In genomic region chr3:55242422-55243055, GRCm38 (mm10) we compare ENCODE assay signal across 9 mouse cellular contexts. TPM values are rescaled to one million over a fixed set of nuclear protein-coding genes. Genes with fewer than 3 reads are reported as not detected.
DNase-seq lines count a peak whose midpoint lies in the region; ATAC-seq and TF ChIP-seq lines count a peak whose summit lies in the region.
"Had no signal": no experiment of that assay in that cellular context is flagged by ENCODE, and none has a peak within 500 bp of the region (broad histone marks: within the 10 kb centered on the region; RNA-seq: fewer than 3 reads in every experiment).

No protein-coding gene starts in this region.

- H3K36me3 ChIP-seq in E14TG2a.4 (ENCODE audit: insufficient read depth, low read length) = no peaks in the 10 kb centered on the region
- H3K36me3 ChIP-seq in forebrain, postnatal 0 days (ENCODE audit: insufficient read depth) = peaks cover 4% of the 10 kb centered on the region; the same call in 1 of the 2 replicates

- intact Hi-C loops in heart, postnatal 14 days (cut with DNase I) = no loop called here

- peak overlapping the region; percentile 62 for H3K4me2 ChIP-seq in forebrain, postnatal 0 days (ENCODE audit: low read depth)

- no peak overlapping the region for H3K27ac ChIP-seq in cerebellum, adult 2 months (ENCODE audit: insufficient read depth, low read length)
- H3K27ac ChIP-seq in forebrain, postnatal 0 days (ENCODE audit: low read depth, low read length) = peak overlapping the region; percentile 99
- H3K27ac ChIP-seq in layer of hippocampus, adult 2 months = peak overlapping the region; percentile 97

- H3K4me1 ChIP-seq in E14TG2a.4 (replicated peaks; ENCODE audit: low read depth, low read length) = peaks cover 18% of the 10 kb centered on the region
- 0 out of 2 replicates have a peak, but pooled peaks cover 3% of the 10 kb centered on the region for H3K4me1 ChIP-seq in cerebellum, adult 2 months (ENCODE audit: control insufficient read depth, insufficient read depth, low read length)
- H3K4me1 ChIP-seq in forebrain, postnatal 0 days (ENCODE audit: insufficient read depth) = peaks cover 19% of the 10 kb centered on the region

- H3K4me3 ChIP-seq in E14TG2a.4 (replicated peaks; ENCODE audit: low read length) = peak overlapping the region; percentile 81
- peak overlapping the region; percentile 41 for H3K4me3 ChIP-seq in cerebellum, adult 2 months (replicated peaks; ENCODE audit: insufficient read depth, low read depth, low read length)
- H3K4me3 ChIP-seq in forebrain, postnatal 0 days (ENCODE audit: low read depth, low read length) = peak overlapping the region; percentile 86
- peak overlapping the region; percentile 76 for H3K4me3 ChIP-seq in layer of hippocampus, adult 2 months

- TF ChIP-seq POLR2A in cerebellum, adult 2 months (IDR thresholded peaks at IDR 0.05; ENCODE audit: borderline replicate concordance, insufficient read depth, low read length) = no peak

- WGBS in cerebellum, adult 2 months = under 1% methylated on average over 38 of the region's 45 CpGs
- under 1% methylated on average over 43 of the region's 45 CpGs for WGBS in forebrain, postnatal 0 days

- no peak for TF ChIP-seq CTCF in E14TG2a.4 (conservative IDR thresholded peaks at IDR 0.05; ENCODE audit: low read length)
- TF ChIP-seq CTCF in cerebellum, adult 2 months (IDR thresholded peaks at IDR 0.05; ENCODE audit: borderline replicate concordance, insufficient read depth, low read depth, low read length) = no peak
- peak; percentile 81 for TF ChIP-seq CTCF in forebrain, postnatal 0 days (IDR thresholded peaks at IDR 0.05; ENCODE audit: low read depth)
- peak; percentile 65 for TF ChIP-seq CTCF in layer of hippocampus, adult 2 months (conservative IDR thresholded peaks at IDR 0.05)

- peaks cover 53% of the 10 kb centered on the region for H3K27me3 ChIP-seq in E14TG2a.4 (ENCODE audit: insufficient read depth, low read length)
- no peaks in the 10 kb centered on the region; the same call in 1 of the 2 replicates for H3K27me3 ChIP-seq in cerebellum, adult 2 months (ENCODE audit: control insufficient read depth, insufficient read depth, low read length)
- no peaks in the 10 kb centered on the region for H3K27me3 ChIP-seq in forebrain, postnatal 0 days (ENCODE audit: insufficient read depth, low read length)

- ATAC-seq in forebrain, postnatal 0 days = peak; percentile 96

- H3K9me3 ChIP-seq in E14TG2a.4 (ENCODE audit: low read length) = no peaks in the 10 kb centered on the region
- H3K9me3 ChIP-seq in forebrain, postnatal 0 days (ENCODE audit: low read length) = no peaks in the 10 kb centered on the region

- DNase-seq in cerebellum, adult 2 months = peak; percentile 47 to 51
- DNase-seq in forebrain, postnatal 0 days = peak; percentile 94
- peak; percentile 80 to 83 for DNase-seq in heart, postnatal 14 days
- peak; percentile 85 to 89 for DNase-seq in layer of hippocampus, adult 2 months (ENCODE audit: low spot score in 2 of 2)
- peak; percentile 72 to 78 for DNase-seq in lung, adult 18-20 months
- DNase-seq in ovary, postnatal 36 days (ENCODE audit: low spot score) = peak; percentile 67
- DNase-seq in T-cell, adult 2 months (ENCODE audit: low spot score) = no peak

- peak overlapping the region; percentile 99 for H3K9ac ChIP-seq in forebrain, postnatal 0 days

RNA-seq across cellular contexts. Expression of gene Dclk1, which starts 0.4 kb away (rescaled TPM):
- polyA plus RNA-seq in cerebellum, adult 2 months (2012; rRNA removed) = 125 and 145 TPM in 2 replicates
- total RNA-seq in forebrain, postnatal 0 days (2014; rRNA removed) = 311 and 347 TPM in 2 replicates
- polyA plus RNA-seq in forebrain, postnatal 0 days (2015; fragmentation: Nextera tagmentation; extraction: Ambion mirVana) = 143 and 219 TPM in 2 replicates
- 1 to 10 TPM; 7.4 to 7.5 TPM for total RNA-seq in heart, postnatal 14 days (2021)
- total RNA-seq in layer of hippocampus, adult 2 months (2021) = 100 to 1,000 TPM; 569 to 585 TPM
- total RNA-seq: MEL had no signal

Comparison
In these comparisons a context has a peak if more than half of its experiments do, and no peak if none do; other contexts are left out.
1. CTCF ChIP-seq: peak in forebrain, postnatal 0 days (single experiment) and layer of hippocampus, adult 2 months (single experiment); none in E14TG2a.4 (single experiment) and cerebellum, adult 2 months (single experiment).
2. RNA of gene Dclk1, which starts 0.4 kb away (total RNA-seq): 569 to 585 TPM in layer of hippocampus, adult 2 months and 311 to 347 TPM in forebrain, postnatal 0 days; 7.4 to 7.5 TPM in heart, postnatal 14 days; every median in the first group is over 10 times any median in the second.
3. Peak in every context shown above with its lines, with median percentiles within 50 percentile points of each other: H3K4me3 ChIP-seq.